Mouse (Mus musculus) MEL (cell line): Measurements from ENCODE around the gene Col3a1. TPM values are rescaled to one million over a fixed set of nuclear protein-coding genes. Genes with fewer than 3 reads are reported as not detected.

Experiments
- DNase-seq: peaks from one replicate; pipeline ENCODE4 v3.0.0; 2011; ENCODE audit warnings: low read depth, low spot score
- H3K27ac ChIP-seq: 2 replicates; pipeline ENCODE4 v1.5.1; 2012; ENCODE audit warnings: low read depth, mild to moderate bottlenecking, control low read depth, low read length, moderate library complexity; ENCODE audit not compliant: control insufficient read depth
- H3K27me3 ChIP-seq, 2 experiments: fragments of 150-350 bp in 1 of 2; sonication (generic) in 1 of 2; 2 replicates each; pipeline ENCODE4 v1.6.1; 2012; ENCODE audit warnings: low read length in 2 of 2, mild to moderate bottlenecking in 2 of 2, improper control_type of control experiment in 1 of 2, moderate library complexity in 1 of 2; ENCODE audit not compliant: insufficient read depth in 2 of 2, control insufficient read depth in 1 of 2
- H3K36me3 ChIP-seq, 2 experiments: 2 replicates each; pipeline ENCODE4 v1.6.1; 2012 to 2014; ENCODE audit warnings: low read length in 2 of 2, improper control_type of control experiment in 1 of 2, inconsistent platforms in 1 of 2, mild to moderate bottlenecking in 1 of 2; ENCODE audit not compliant: insufficient read depth in 2 of 2, control insufficient read depth in 1 of 2
- H3K4me1 ChIP-seq, 2 experiments: fragments of 150-350 bp in 1 of 2; sonication (generic) in 1 of 2; 2 replicates each; pipeline ENCODE4 v1.6.1; 2012; ENCODE audit warnings: low read length in 2 of 2, improper control_type of control experiment in 1 of 2, mild to moderate bottlenecking in 1 of 2; ENCODE audit not compliant: insufficient read depth in 2 of 2, control insufficient read depth in 1 of 2
- H3K4me3 ChIP-seq, 2 experiments: fragments of 150-350 bp in 1 of 2; sonication (generic) in 1 of 2; 2 replicates each; pipeline ENCODE4 v1.5.1; 2012; ENCODE audit warnings: low read depth in 2 of 2, low read length in 2 of 2, mild to moderate bottlenecking in 2 of 2, moderate library complexity in 2 of 2, control low read depth in 1 of 2, improper control_type of control experiment in 1 of 2; ENCODE audit not compliant: control insufficient read depth in 1 of 2, insufficient read depth in 1 of 2
- H3K79me2 ChIP-seq: 2 replicates; pipeline ENCODE4 v1.6.1; 2012; ENCODE audit warnings: mild to moderate bottlenecking, low read length, moderate library complexity; ENCODE audit not compliant: control insufficient read depth, poor library complexity, insufficient read depth
- H3K9ac ChIP-seq: 2 replicates; pipeline ENCODE4 v1.6.1; 2012; ENCODE audit warnings: low read depth, mild to moderate bottlenecking, control low read depth, low read length, moderate library complexity; ENCODE audit not compliant: control insufficient read depth, poor library complexity, severe bottlenecking
- H3K9me3 ChIP-seq: fragments of 150-350 bp; sonication (generic); replicated peaks from 2 replicates; pipeline ENCODE4 v1.6.1; 2012; ENCODE audit warnings: mild to moderate bottlenecking, low read length, improper control_type of control experiment, moderate library complexity; ENCODE audit not compliant: insufficient read depth
- ELF1 ChIP-seq: IDR thresholded peaks from 2 replicates; pipeline ENCODE4 v1.6.1; 2014; ENCODE audit warnings: low read depth, mild to moderate bottlenecking, inconsistent platforms, low read length, improper control_type of control experiment, moderate library complexity
- EP300 ChIP-seq, 2 experiments: IDR thresholded peaks; 2 replicates each; pipeline ENCODE4 v1.6.1; 2011; ENCODE audit warnings: improper control_type of control experiment in 2 of 2, low read length in 2 of 2, low read depth in 1 of 2, mild to moderate bottlenecking in 1 of 2
- HCFC1 ChIP-seq: IDR thresholded peaks from 2 replicates; pipeline ENCODE4 v1.6.1; 2012; ENCODE audit warnings: low read depth, mild to moderate bottlenecking, inconsistent platforms, low read length, improper control_type of control experiment, moderate library complexity
- MYC ChIP-seq: IDR thresholded peaks from 2 replicates; pipeline ENCODE4 v1.6.1; 2011; ENCODE audit warnings: low read depth, mild to moderate bottlenecking, low read length, improper control_type of control experiment, moderate library complexity
- NELFE ChIP-seq: IDR thresholded peaks from 2 replicates; pipeline ENCODE4 v1.6.1; 2011; ENCODE audit warnings: low read depth, low read length, improper control_type of control experiment
- POLR2A ChIP-seq, 2 experiments: IDR thresholded peaks; 2 replicates each; pipeline ENCODE4 v1.6.1; 2011 to 2012; ENCODE audit warnings: low read length in 2 of 2, mild to moderate bottlenecking in 2 of 2, control low read depth in 1 of 2, improper control_type of control experiment in 1 of 2, low read depth in 1 of 2, moderate library complexity in 1 of 2; ENCODE audit not compliant: control insufficient read depth in 1 of 2, insufficient read depth in 1 of 2, poor library complexity in 1 of 2
- POLR2AphosphoS2 ChIP-seq: IDR thresholded peaks from 2 replicates; pipeline ENCODE4 v1.6.1; 2011; ENCODE audit warnings: low read length, improper control_type of control experiment
- POLR2AphosphoS5 ChIP-seq: IDR thresholded peaks from 2 replicates; pipeline ENCODE4 v1.6.1; 2012; ENCODE audit warnings: low read depth, borderline replicate concordance, mild to moderate bottlenecking, inconsistent platforms, low read length, moderate library complexity, mixed read lengths
- RCOR1 ChIP-seq: IDR thresholded peaks from 2 replicates; pipeline ENCODE4 v1.6.1; 2012; ENCODE audit warnings: low read depth, mild to moderate bottlenecking, inconsistent platforms, low read length, improper control_type of control experiment
- TBP ChIP-seq: IDR thresholded peaks from 2 replicates; pipeline ENCODE4 v1.8.0; 2011; ENCODE audit warnings: low read depth, low read length, improper control_type of control experiment
- TCF12 ChIP-seq: IDR thresholded peaks from 2 replicates; pipeline ENCODE4 v1.6.1; 2014; ENCODE audit warnings: low read depth, mild to moderate bottlenecking, inconsistent platforms, low read length, improper control_type of control experiment, moderate library complexity
- USF1 ChIP-seq: IDR thresholded peaks from 2 replicates; pipeline ENCODE4 v1.6.1; 2014; ENCODE audit warnings: low read depth, mild to moderate bottlenecking, inconsistent platforms, low read length, improper control_type of control experiment, moderate library complexity
- ZMIZ1 ChIP-seq: IDR thresholded peaks from 2 replicates; pipeline ENCODE4 v1.6.1; 2012; ENCODE audit warnings: low read depth, mild to moderate bottlenecking, inconsistent platforms, low read length, improper control_type of control experiment, moderate library complexity
- ZNF384 ChIP-seq: IDR thresholded peaks from 2 replicates; pipeline ENCODE4 v1.6.1; 2012; ENCODE audit warnings: low read depth, mild to moderate bottlenecking, inconsistent platforms, low read length, improper control_type of control experiment
- polyA plus RNA-seq, 2 experiments: library from polyadenylated mRNA; stranded (reverse) in 1 of 2; unstranded in 1 of 2; fragments of >175 nt in 1 of 2; fragments of >200 nt in 1 of 2; gene quantifications; 2 replicates each; pipeline versions ENCODE4 v1.2.1 to v1.2.4; 2012; ENCODE audit warnings: low replicate concordance in 2 of 2, low read depth in 1 of 2; ENCODE audit not compliant: insufficient read length in 2 of 2, insufficient read depth in 1 of 2, missing spikeins in 1 of 2
- total RNA-seq: library from RNA; depleted of rRNA; stranded (reverse); fragments of 300-350 nt; gene quantifications from 2 replicates; pipeline ENCODE4 v1.2.3, GENCODE M21; 2012

Gene Col3a1
- total and polyA plus RNA-seq, 3 experiments = not detected

- Histone ChIP-seq H3K9me3 (no peaks in the 10 kb centered on the region), H3K79me2 (no peaks in the 10 kb centered on the region), H3K4me3 (no peak overlapping the region), H3K36me3 (no peaks in the 10 kb centered on the region), H3K27me3 (peaks cover 0 to 1% of the 10 kb centered on the region in 2 experiments; a peak in 2 of 4 replicates), H3K4me1 (no peaks in the 10 kb centered on the region), H3K27ac (no peak overlapping the region), H3K9ac (no peak overlapping the region)
- DNase-seq = no peak
- TF ChIP-seq EP300 (IDR thresholded peaks at IDR 0.05; ENCODE audit: low read depth in 1 of 2, low read length in 2 of 2) = no peak
These were observed 6.9 kb downstream of the Col3a1 start for GRCm38 (mm10) chr1:45318241-45318640.

GRCm38 (mm10) chr1:45320861-45321260, 9.5 kb downstream of the Col3a1 start:
- H3K4me3 ChIP-seq = no peak overlapping the region
- H3K4me1 ChIP-seq = no peaks in the 10 kb centered on the region
- TF ChIP-seq ZMIZ1 = no peak
- no peak for TF ChIP-seq TCF12
- no peak for TF ChIP-seq NELFE
- TF ChIP-seq POLR2AphosphoS5 = no peak
- TF ChIP-seq USF1 = no peak
- TF ChIP-seq POLR2A (IDR thresholded peaks at IDR 0.05; ENCODE audit: control insufficient read depth in 1 of 2, insufficient read depth in 1 of 2, low read depth in 1 of 2, low read length in 2 of 2, poor library complexity in 1 of 2) = no peak
- TF ChIP-seq POLR2AphosphoS2 = no peak
- TF ChIP-seq, all 39 proteins: peak for 0
- Histone ChIP-seq H3K27me3 (peaks cover 0 to under 1% of the 10 kb centered on the region in 2 experiments; a peak in 2 of 4 replicates), H3K9ac (no peak overlapping the region), H3K79me2 (no peaks in the 10 kb centered on the region), H3K9me3 (no peaks in the 10 kb centered on the region), H3K27ac (no peak overlapping the region), H3K36me3 (no peaks in the 10 kb centered on the region)
- DNase-seq = no peak

GRCm38 (mm10) chr1:45329149-45329548, 17.8 kb downstream of the Col3a1 start:
- Histone ChIP-seq H3K4me1 (no peaks in the 10 kb centered on the region), H3K79me2 (no peaks in the 10 kb centered on the region), H3K9me3 (no peaks in the 10 kb centered on the region), H3K4me3 (no peak overlapping the region), H3K27ac (no peak overlapping the region), H3K27me3 (no peaks in the 10 kb centered on the region), H3K36me3 (no peaks in the 10 kb centered on the region), H3K9ac (no peak overlapping the region)
- TF ChIP-seq POLR2A (IDR thresholded peaks at IDR 0.05; ENCODE audit: control insufficient read depth in 1 of 2, insufficient read depth in 1 of 2, low read depth in 1 of 2, low read length in 2 of 2, poor library complexity in 1 of 2) (no peak), HCFC1 (no peak), ELF1 (no peak), MYC (no peak), ZMIZ1 (no peak), RCOR1 (no peak), TBP (no peak), ZNF384 (no peak)
- DNase-seq = no peak
